Comparison of ENCODE assay signal across 18 mouse cellular contexts in genomic region chr5:106051026-106051425, GRCm38 (mm10).
DNase-seq lines count a peak whose midpoint lies in the region; TF ChIP-seq lines count a peak whose summit lies in the region.
"Had no signal": no experiment of that assay in that cellular context is flagged by ENCODE, and none has a peak within 500 bp of the region (broad histone marks: within the 10 kb centered on the region; RNA-seq: fewer than 3 reads in every experiment).

No protein-coding gene starts in this region.

- peaks cover 20% of the 10 kb centered on the region for H3K4me1 ChIP-seq in cerebellum, adult 2 months (ENCODE audit: control insufficient read depth, insufficient read depth, low read length)
- H3K4me1 ChIP-seq: forebrain, embryonic 15.5 days; hindbrain, embryonic 13.5 days; intestine, embryonic 15.5 days had no signal

- peak; percentile 51 for DNase-seq in left cerebral cortex, postnatal 4 days
- DNase-seq in left cerebral cortex, postnatal 25 days (ENCODE audit: low spot score in 2 of 2) = no peak
- peak; percentile 85 to 94 for DNase-seq in cerebellum, adult 2 months
- DNase-seq in cerebellum, postnatal 10 days = peak; percentile 82 to 89
- no peak for DNase-seq in adrenal gland, postnatal 10 days
- DNase-seq in layer of hippocampus, adult 2 months (ENCODE audit: low spot score in 2 of 2) = no peak
- DNase-seq in kidney, postnatal 14 days = no peak
- DNase-seq in kidney, adult 18-20 months = no peak
- DNase-seq: adrenal gland, postnatal 25 days; gastrocnemius, postnatal 10 days; heart, adult 18-20 months; heart, postnatal 10 days; kidney, adult 8-10 months had no signal

- no peaks in the 10 kb centered on the region for H3K27me3 ChIP-seq in cerebellum, adult 2 months (ENCODE audit: control insufficient read depth, insufficient read depth, low read length)
- H3K27me3 ChIP-seq: forebrain, embryonic 15.5 days; hindbrain, embryonic 13.5 days; intestine, embryonic 15.5 days had no signal

- peak overlapping the region; percentile 70 for H3K27ac ChIP-seq in cerebellum, adult 2 months (ENCODE audit: insufficient read depth, low read length)
- no peak overlapping the region for H3K27ac ChIP-seq in layer of hippocampus, adult 2 months
- H3K27ac ChIP-seq: embryonic facial prominence, embryonic 10.5 days; forebrain, embryonic 15.5 days; heart, embryonic 10.5 days; hindbrain, embryonic 13.5 days; intestine, embryonic 15.5 days had no signal

- no peak for TF ChIP-seq POLR2A in cerebellum, adult 2 months (IDR thresholded peaks at IDR 0.05; ENCODE audit: borderline replicate concordance, insufficient read depth, low read length)

- TF ChIP-seq CTCF in cerebellum, adult 2 months (IDR thresholded peaks at IDR 0.05; ENCODE audit: borderline replicate concordance, insufficient read depth, low read depth, low read length) = no peak
- no peak for TF ChIP-seq CTCF in layer of hippocampus, adult 2 months (conservative IDR thresholded peaks at IDR 0.05)

- WGBS in cerebellum, adult 2 months = 18% methylated on average over 8 of the region's 8 CpGs

- no peak overlapping the region for H3K4me3 ChIP-seq in cerebellum, adult 2 months (replicated peaks; ENCODE audit: insufficient read depth, low read depth, low read length)
- H3K4me3 ChIP-seq in layer of hippocampus, adult 2 months = no peak overlapping the region
- H3K4me3 ChIP-seq: embryonic facial prominence, embryonic 10.5 days; forebrain, embryonic 15.5 days; heart, embryonic 10.5 days; hindbrain, embryonic 13.5 days; intestine, embryonic 15.5 days had no signal

- intact Hi-C loops in left cerebral cortex, postnatal 4 days (cut with DNase I) = no loop called here
- intact Hi-C loops in left cerebral cortex, postnatal 25 days (cut with DNase I) = no loop called here

Comparison
In these comparisons a context has a peak if more than half of its experiments do, and no peak if none do; other contexts are left out.
1. DNase-seq: peak in left cerebral cortex, postnatal 4 days (single experiment), cerebellum, adult 2 months (2 of 2) and cerebellum, postnatal 10 days (2 of 2); none in left cerebral cortex, postnatal 25 days (0 of 2), adrenal gland, postnatal 10 days (single experiment), layer of hippocampus, adult 2 months (0 of 2), kidney, postnatal 14 days (single experiment) and kidney, adult 18-20 months (single experiment).